Mouse (Mus musculus) limb, embryonic 15.5 days (tissue): ENCODE results near the gene Mms19. TPM values are rescaled to one million over a fixed set of nuclear protein-coding genes. Genes with fewer than 3 reads are reported as not detected.

Source experiments
- ATAC-seq: fragments of 200-750 bp; cut with Nextera tagmentation; 2 replicates; pipeline ENCODE4 v1.8.0; 2017; ENCODE audit warnings: low read depth, moderate TSS enrichment; ENCODE audit not compliant: insufficient number of reproducible peaks, low FRiP score, low TSS enrichment
- H3K27ac ChIP-seq: fragments of 300-500 bp; sonication (generic); 2 replicates; pipeline ENCODE4 v1.5.1; 2015; ENCODE audit warnings: moderate library complexity, mild to moderate bottlenecking, inconsistent platforms
- H3K27me3 ChIP-seq: fragments of 300-500 bp; sonication (generic); 2 replicates; pipeline ENCODE4 v1.6.1; 2015; ENCODE audit warnings: inconsistent platforms
- H3K36me3 ChIP-seq: fragments of 300-500 bp; sonication (generic); 2 replicates; pipeline ENCODE4 v1.6.1; 2015; ENCODE audit warnings: inconsistent platforms
- H3K4me1 ChIP-seq: fragments of 300-500 bp; sonication (generic); 2 replicates; pipeline ENCODE4 v1.6.1; 2015; ENCODE audit warnings: inconsistent platforms
- H3K4me2 ChIP-seq: fragments of 300-500 bp; sonication (generic); 2 replicates; pipeline ENCODE4 v1.6.1; 2015; ENCODE audit warnings: mild to moderate bottlenecking, inconsistent platforms
- H3K4me3 ChIP-seq: fragments of 300-500 bp; sonication (generic); 2 replicates; pipeline ENCODE4 v1.5.1; 2015; ENCODE audit warnings: mild to moderate bottlenecking, inconsistent platforms
- H3K9ac ChIP-seq: fragments of 300-500 bp; sonication (generic); 2 replicates; pipeline ENCODE4 v1.6.1; 2015; ENCODE audit warnings: inconsistent platforms
- H3K9me3 ChIP-seq: fragments of 300-500 bp; sonication (generic); 2 replicates; pipeline ENCODE4 v1.6.1; 2016; ENCODE audit warnings: inconsistent platforms
- WGBS: fragments of 180-500 bp; shearing (Covaris S2); methylation state at CpG from one replicate; pipeline ENCODE4 v1.1.7; 2015; 5-methylcytosine and 5-hydroxymethylcytosine counted together
- polyA plus RNA-seq: library from polyadenylated mRNA; unstranded; fragments of >200 nt; fragmentation: Nextera tagmentation; extraction: Ambion mirVana; gene quantifications from 2 replicates; pipeline ENCODE4 v1.2.1, GENCODE M21; 2015

Mms19 gene
- 28.5 and 29.1 TPM in 2 replicates for polyA plus RNA-seq

- Histone ChIP-seq H3K4me1 (peaks cover 38% of the 10 kb centered on the region), H3K27ac (peak within 1 kb of the TSS; percentile 91), H3K4me3 (peak within 1 kb of the TSS; percentile 96), H3K36me3 (no peaks in the 10 kb centered on the region), H3K9me3 (no peaks in the 10 kb centered on the region), H3K9ac (peak within 1 kb of the TSS; percentile 82), H3K4me2 (peak within 1 kb of the TSS; percentile 78), H3K27me3 (no peaks in the 10 kb centered on the region)
- under 1% methylated on average over 68 of the region's 68 CpGs for WGBS
- peak; percentile 95 for ATAC-seq
Observed at GRCm38 (mm10) chr19:41980819-41981594, at the start of gene Mms19. Gene Mms19, minus strand, starts transcription at chr19:41981157.

DNA sequence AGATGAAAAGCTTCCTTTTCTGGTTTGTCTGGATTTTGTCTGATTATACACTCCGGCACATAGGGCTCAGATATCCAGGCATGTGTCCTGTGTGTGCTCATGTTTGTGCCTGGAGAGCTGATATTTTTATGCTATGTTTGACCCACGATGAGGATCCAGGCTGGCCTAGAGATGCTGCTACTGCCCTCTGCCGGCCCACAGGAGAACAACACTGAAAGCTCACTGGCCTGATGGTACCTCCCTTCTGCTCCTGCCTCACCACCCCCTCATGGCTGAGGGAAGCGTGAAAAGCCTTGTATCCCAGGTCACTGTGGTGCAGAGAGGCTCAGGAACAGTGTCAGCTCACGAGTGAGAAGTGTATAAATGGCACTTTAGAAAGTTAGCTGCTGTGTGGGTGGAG lies 45.2 kb upstream of the Mms19 start:
- Histone ChIP-seq H3K4me2 (no peak overlapping the region), H3K9ac (no peak overlapping the region), H3K9me3 (no peaks in the 10 kb centered on the region), H3K4me3 (no peak overlapping the region), H3K4me1 (peaks cover 19% of the 10 kb centered on the region), H3K36me3 (no peaks in the 10 kb centered on the region), H3K27ac (no peak overlapping the region), H3K27me3 (no peaks in the 10 kb centered on the region)
- WGBS: 4% methylated on average over 5 of the region's 5 CpGs
- 0 out of 2 replicates have a peak, but pooled peaks have one; percentile 36 for ATAC-seq

DNA sequence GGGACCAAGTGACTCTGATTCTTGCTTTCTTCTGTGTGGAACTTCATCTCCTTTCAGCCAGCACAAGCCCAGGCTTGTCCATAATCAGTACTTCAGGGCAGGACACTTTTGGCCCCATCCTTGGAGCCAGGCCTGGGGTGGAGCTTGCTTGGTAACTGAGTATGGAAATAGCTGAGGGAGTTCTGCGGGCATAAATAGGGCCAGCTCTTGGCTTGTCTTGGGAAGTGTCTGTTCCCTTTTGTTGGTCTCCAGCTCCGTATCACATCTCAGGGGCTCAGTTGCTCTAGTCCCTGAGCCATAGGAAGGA lies 41.5 kb upstream of the Mms19 start:
- H3K27me3 ChIP-seq: no peaks in the 10 kb centered on the region
- peak overlapping the region; percentile 68; the same call in 1 of the 2 replicates for H3K27ac ChIP-seq
- WGBS: 66% methylated on average over 2 of the region's 2 CpGs
- H3K9me3 ChIP-seq: no peaks in the 10 kb centered on the region
- no peaks in the 10 kb centered on the region for H3K36me3 ChIP-seq
- no peak overlapping the region for H3K9ac ChIP-seq
- no peak for ATAC-seq
- H3K4me1 ChIP-seq: peaks cover 42% of the 10 kb centered on the region
- no peak overlapping the region for H3K4me3 ChIP-seq
- H3K4me2 ChIP-seq: no peak overlapping the region

- 75% methylated on average over 10 of the region's 10 CpGs for WGBS
- Histone ChIP-seq H3K9ac (no peak overlapping the region), H3K4me3 (no peak overlapping the region), H3K27me3 (no peaks in the 10 kb centered on the region), H3K4me2 (no peak overlapping the region), H3K27ac (peak overlapping the region; percentile 68), H3K9me3 (no peaks in the 10 kb centered on the region), H3K36me3 (no peaks in the 10 kb centered on the region), H3K4me1 (peaks cover 48% of the 10 kb centered on the region)
- no peak for ATAC-seq
Observed at GRCm38 (mm10) chr19:42021681-42022541, 41.0 kb upstream of the Mms19 start.

GRCm38 (mm10) chr19:42019011-42019522 lies 38.1 kb upstream of the Mms19 start:
- 47% methylated on average over 4 of the region's 4 CpGs for whole genome bisulfite sequencing
- H3K9me3 ChIP-seq: no peaks in the 10 kb centered on the region
- peaks cover 60% of the 10 kb centered on the region for H3K4me1 ChIP-seq
- H3K27me3 ChIP-seq: no peaks in the 10 kb centered on the region
- no peaks in the 10 kb centered on the region for H3K36me3 ChIP-seq
- H3K4me3 ChIP-seq: no peak overlapping the region
- ATAC-seq: no peak
- peak overlapping the region; percentile 88 for H3K27ac ChIP-seq
- no peak overlapping the region for H3K4me2 ChIP-seq
- H3K9ac ChIP-seq: no peak overlapping the region

GRCm38 (mm10) chr19:42017399-42018247 lies 36.7 kb upstream of the Mms19 start:
- Histone ChIP-seq H3K9me3 (no peaks in the 10 kb centered on the region), H3K36me3 (no peaks in the 10 kb centered on the region), H3K4me1 (peaks cover 60% of the 10 kb centered on the region), H3K27ac (peak overlapping the region; percentile 88), H3K4me2 (no peak overlapping the region), H3K4me3 (no peak overlapping the region), H3K9ac (no peak overlapping the region), H3K27me3 (no peaks in the 10 kb centered on the region)
- WGBS: 36% methylated on average over 8 of the region's 8 CpGs
- peak; percentile 56 for ATAC-seq

- no peaks in the 10 kb centered on the region for H3K36me3 ChIP-seq
- peak overlapping the region; percentile 88 for H3K27ac ChIP-seq
- WGBS: 31% methylated on average over 5 of the region's 5 CpGs
- H3K27me3 ChIP-seq: no peaks in the 10 kb centered on the region
- peak; percentile 62; the same call in 1 of the 2 replicates for ATAC-seq
- H3K4me3 ChIP-seq: no peak overlapping the region
- H3K4me2 ChIP-seq: no peak overlapping the region
- H3K9ac ChIP-seq: no peak overlapping the region
- H3K4me1 ChIP-seq: peaks cover 52% of the 10 kb centered on the region
- no peaks in the 10 kb centered on the region for H3K9me3 ChIP-seq
Observed at GRCm38 (mm10) chr19:42016840-42017239, 35.9 kb upstream of the Mms19 start.

- no peaks in the 10 kb centered on the region for H3K27me3 ChIP-seq
- ATAC-seq: no peak
- no peak overlapping the region for H3K4me2 ChIP-seq
- no peak overlapping the region for H3K9ac ChIP-seq
- H3K27ac ChIP-seq: peak overlapping the region; percentile 88
- H3K4me1 ChIP-seq: peaks cover 47% of the 10 kb centered on the region
- WGBS: 54% methylated on average over 4 of the region's 4 CpGs
- H3K4me3 ChIP-seq: no peak overlapping the region
- H3K36me3 ChIP-seq: no peaks in the 10 kb centered on the region
- H3K9me3 ChIP-seq: no peaks in the 10 kb centered on the region
Observed at GRCm38 (mm10) chr19:42016251-42016650, 35.3 kb upstream of the Mms19 start.

DNA sequence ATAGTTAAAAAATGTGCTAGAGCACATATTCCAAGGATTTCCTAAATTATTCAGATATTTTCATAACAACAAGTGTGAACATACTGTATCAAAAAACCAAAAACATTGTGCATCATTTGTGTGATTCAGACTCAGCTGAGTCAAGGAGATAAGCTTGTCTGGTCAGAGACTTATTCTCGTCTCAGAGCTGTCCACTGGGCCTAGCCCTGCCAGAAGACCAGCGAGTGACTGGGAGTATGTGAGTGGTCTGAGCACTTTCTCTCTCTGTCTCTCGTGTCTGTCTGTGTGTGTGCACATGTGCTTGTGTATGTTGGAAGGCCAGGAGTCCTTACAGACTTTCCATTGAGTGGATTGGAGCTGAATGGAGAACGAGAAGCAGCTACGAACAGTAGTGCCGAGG lies 34.0 kb upstream of the Mms19 start:
- Histone ChIP-seq H3K4me3 (no peak overlapping the region), H3K4me2 (no peak overlapping the region), H3K9me3 (no peaks in the 10 kb centered on the region), H3K4me1 (peaks cover 44% of the 10 kb centered on the region), H3K9ac (no peak overlapping the region), H3K27me3 (no peaks in the 10 kb centered on the region), H3K27ac (no peak overlapping the region), H3K36me3 (no peaks in the 10 kb centered on the region)
- 80% methylated on average over 6 of the region's 6 CpGs for WGBS
- ATAC-seq: no peak

GRCm38 (mm10) chr19:42014231-42014825 lies 33.4 kb upstream of the Mms19 start:
- no peak overlapping the region for H3K4me2 ChIP-seq
- H3K36me3 ChIP-seq: no peaks in the 10 kb centered on the region
- no peak for ATAC-seq
- H3K4me1 ChIP-seq: peaks cover 44% of the 10 kb centered on the region
- no peaks in the 10 kb centered on the region for H3K9me3 ChIP-seq
- H3K27ac ChIP-seq: no peak overlapping the region
- no peak overlapping the region for H3K9ac ChIP-seq
- H3K4me3 ChIP-seq: no peak overlapping the region
- H3K27me3 ChIP-seq: no peaks in the 10 kb centered on the region
- 78% methylated on average over 3 of the region's 3 CpGs for WGBS

GRCm38 (mm10) chr19:42011123-42011522 lies 30.2 kb upstream of the Mms19 start:
- Histone ChIP-seq H3K4me3 (no peak overlapping the region), H3K4me2 (no peak overlapping the region), H3K27ac (no peak overlapping the region), H3K9ac (no peak overlapping the region), H3K27me3 (no peaks in the 10 kb centered on the region), H3K4me1 (peaks cover 35% of the 10 kb centered on the region), H3K9me3 (no peaks in the 10 kb centered on the region), H3K36me3 (no peaks in the 10 kb centered on the region)
- ATAC-seq: no peak
- 77% methylated on average over 7 of the region's 7 CpGs for WGBS
